Mouse (Mus musculus) neural tube, embryonic 12.5 days (tissue): ENCODE data around the gene Prkacb. TPM values are rescaled to one million over a fixed set of nuclear protein-coding genes. Genes with fewer than 3 reads are reported as not detected.

Experiments
- ATAC-seq: fragments of 200-750 bp; cut with Nextera tagmentation; 2 replicates; pipeline ENCODE4 v1.8.0; 2017; ENCODE audit warnings: low read depth, mild to moderate bottlenecking, moderate TSS enrichment, moderate library complexity; ENCODE audit not compliant: low FRiP score
- H3K27ac ChIP-seq: fragments of 300-500 bp; sonication (generic); 2 replicates; pipeline ENCODE4 v1.5.1; 2016
- H3K27me3 ChIP-seq: fragments of 300-500 bp; sonication (generic); replicated peaks from 2 replicates; pipeline ENCODE4 v1.6.1; 2016; ENCODE audit warnings: mild to moderate bottlenecking
- H3K36me3 ChIP-seq: fragments of 300-500 bp; sonication (generic); 2 replicates; pipeline ENCODE4 v1.6.1; 2016; ENCODE audit warnings: mild to moderate bottlenecking
- H3K4me1 ChIP-seq: fragments of 300-500 bp; sonication (generic); 2 replicates; pipeline ENCODE4 v1.6.1; 2016
- H3K4me2 ChIP-seq: fragments of 300-500 bp; sonication (generic); replicated peaks from 2 replicates; pipeline ENCODE4 v1.6.1; 2016; ENCODE audit warnings: mild to moderate bottlenecking
- H3K4me3 ChIP-seq: fragments of 300-500 bp; sonication (generic); 2 replicates; pipeline ENCODE4 v1.5.1; 2016
- H3K9ac ChIP-seq: fragments of 300-500 bp; sonication (generic); 2 replicates; pipeline ENCODE4 v1.6.1; 2016; ENCODE audit warnings: mild to moderate bottlenecking
- H3K9me3 ChIP-seq: fragments of 300-500 bp; sonication (generic); 2 replicates; pipeline ENCODE4 v1.6.1; 2016; ENCODE audit warnings: mild to moderate bottlenecking
- WGBS: fragments of 180-500 bp; shearing (Covaris S2); methylation state at CpG from one replicate; pipeline ENCODE4 v1.1.7; 2016; 5-methylcytosine and 5-hydroxymethylcytosine counted together
- polyA plus RNA-seq: library from polyadenylated mRNA; unstranded; fragments of >200 nt; fragmentation: Nextera tagmentation; extraction: Ambion mirVana; gene quantifications from 2 replicates; pipeline ENCODE4 v1.2.1, GENCODE M21; 2016

Prkacb gene
- polyA plus RNA-seq, 1 experiment from 2014 or later = 99.4 TPM

GRCm38 (mm10) chr3:146679646-146680045 lies 133.1 kb downstream of the Prkacb start:
- no peak for ATAC-seq
- WGBS = 95% methylated on average over 16 of the region's 16 CpGs

More at GRCm38 (mm10) chr3:146679646-146680045, 133.1 kb downstream of the Prkacb start:
- H3K27ac ChIP-seq = no peak overlapping the region
- H3K4me1 ChIP-seq = no peaks in the 10 kb centered on the region
- H3K27me3 ChIP-seq = no peaks in the 10 kb centered on the region
- no peak overlapping the region for H3K4me3 ChIP-seq
- no peak overlapping the region for H3K4me2 ChIP-seq
- no peaks in the 10 kb centered on the region for H3K9me3 ChIP-seq
- H3K9ac ChIP-seq = no peak overlapping the region
- no peaks in the 10 kb centered on the region for H3K36me3 ChIP-seq

Other genes with a start within 250 kb of the Prkacb start
- not detected in 2 replicates for gene Uox, start 242.6 kb downstream of the Prkacb start, polyA plus RNA-seq
- gene Dnase2b, start 197.4 kb downstream of the Prkacb start, polyA plus RNA-seq = not detected in 2 replicates
- gene 4930503B20Rik, start 161.7 kb downstream of the Prkacb start, polyA plus RNA-seq = not detected in 2 replicates
- 0.52 and 0.71 TPM in 2 replicates for gene Samd13, start 127.4 kb downstream of the Prkacb start, polyA plus RNA-seq
- gene Ttll7, start 39.4 kb upstream of the Prkacb start, polyA plus RNA-seq = 14.6 and 19.8 TPM in 2 replicates